Mouse (Mus musculus) layer of hippocampus, postnatal 36 days (tissue): Measurements from ENCODE around the gene Birc3. TPM values are rescaled to one million over a fixed set of nuclear protein-coding genes. Genes with fewer than 3 reads are reported as not detected.
"Not testable (repeated sequence)": the region's sequence is repeated elsewhere in the genome, so short reads cannot be mapped to it uniquely, and the experiment has no call there.

ENCODE experiments used
- DNase-seq, 2 experiments: peaks; one replicate each; pipeline ENCODE4 v3.0.0; 2022
- total RNA-seq, 2 experiments: library from RNA; stranded (reverse); gene quantifications; 2 replicates each; pipeline ENCODE4 v1.2.3; 2021

The Birc3 gene
- 1 to 10 TPM; 1.4 to 3.2 TPM for total RNA-seq

- peak; percentile 3 to 8 for DNase-seq
These were observed at the start of gene Birc3 for GRCm38 (mm10) chr9:7872775-7873439. Birc3 (minus strand) TSS chr9:7873186.

- DNase-seq, result no peak
These were observed 41.9 kb upstream of the Birc3 start for GRCm38 (mm10) chr9:7914925-7915324.

- peak in 1 of 2 experiments; percentile 6 for DNase-seq
These were observed 41.5 kb upstream of the Birc3 start for GRCm38 (mm10) chr9:7914487-7914886.

- no peak for DNase-seq
These were observed 41.0 kb upstream of the Birc3 start for GRCm38 (mm10) chr9:7913953-7914352.

GRCm38 (mm10) chr9:7907351-7907985 is 34.5 kb upstream of the Birc3 start:
- DNase-seq, result no peak

GRCm38 (mm10) chr9:7906564-7906963 is 33.6 kb upstream of the Birc3 start:
- no peak for DNase-seq

GRCm38 (mm10) chr9:7903825-7904224 is 30.8 kb upstream of the Birc3 start:
- no peak for DNase-seq

GRCm38 (mm10) chr9:7903262-7903661 is 30.3 kb upstream of the Birc3 start:
- no peak for DNase-seq

GRCm38 (mm10) chr9:7902311-7902710 is 29.3 kb upstream of the Birc3 start:
- no peak for DNase-seq

- no peak for DNase-seq
These were observed 28.0 kb upstream of the Birc3 start for GRCm38 (mm10) chr9:7900965-7901364.

- peak; percentile 33 to 58 for DNase-seq
These were observed 24.5 kb upstream of the Birc3 start for GRCm38 (mm10) chr9:7897502-7897901.

- not testable (repeated sequence) for DNase-seq
These were observed 18.8 kb upstream of the Birc3 start for GRCm38 (mm10) chr9:7891796-7892195.

GRCm38 (mm10) chr9:7891177-7891576 is 18.2 kb upstream of the Birc3 start:
- DNase-seq, result no peak

GRCm38 (mm10) chr9:7884346-7884745 is 11.4 kb upstream of the Birc3 start:
- no peak for DNase-seq

GRCm38 (mm10) chr9:7882304-7882865 is 9.4 kb upstream of the Birc3 start:
- DNase-seq, result no peak

- DNase-seq, result no peak
These were observed 675 bp upstream of the Birc3 start for GRCm38 (mm10) chr9:7873511-7874211.

- DNase-seq, result no peak
These were observed 777 bp downstream of the Birc3 start for GRCm38 (mm10) chr9:7872044-7872774.

- DNase-seq, result no peak
These were observed 1.5 kb downstream of the Birc3 start for GRCm38 (mm10) chr9:7871316-7872043.

- no peak for DNase-seq
These were observed 2.2 kb downstream of the Birc3 start for GRCm38 (mm10) chr9:7870556-7871315.

- no peak for DNase-seq
These were observed 4.0 kb downstream of the Birc3 start for GRCm38 (mm10) chr9:7868838-7869491.

GRCm38 (mm10) chr9:7867981-7868380 is 5.0 kb downstream of the Birc3 start:
- no peak for DNase-seq
